Mouse (Mus musculus): Measurements from ENCODE around the gene Hivep2. TPM values are rescaled to one million over a fixed set of nuclear protein-coding genes. Genes with fewer than 3 reads are reported as not detected.

The Hivep2 gene
- total RNA-seq, 1 experiment: 2.3 TPM

DNA sequence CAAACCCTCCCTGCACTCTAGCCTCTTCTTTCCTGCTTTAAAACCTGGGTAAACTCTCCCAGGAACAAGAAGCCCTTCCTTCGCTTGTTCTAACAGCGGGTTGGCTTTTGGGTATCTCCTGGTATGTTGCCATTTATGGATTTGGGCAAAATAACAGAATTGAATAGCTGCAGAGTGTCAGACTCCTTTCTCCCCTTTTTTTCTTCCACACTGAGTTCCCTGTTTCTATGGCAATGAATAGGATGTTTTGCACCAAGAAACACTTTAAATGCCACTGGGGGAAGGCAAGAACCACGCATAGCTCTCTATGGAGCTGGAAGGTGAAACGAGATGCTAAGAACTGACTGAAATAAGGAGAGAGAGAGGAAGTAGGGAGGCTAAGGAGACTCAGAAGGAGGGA, 227.8 kb downstream of the Hivep2 start:
- in situ Hi-C loops (cut with MboI; ENCODE audit: low sequenced_read_pairs in 2 of 2, unreplicated experiment in 2 of 2): no loop called here
- H3K4me1 ChIP-seq (ENCODE audit: control insufficient read depth in 2 of 2, insufficient read depth in 2 of 2, low read length in 2 of 2, poor library complexity in 1 of 2): no peaks in the 10 kb centered on the region
- TF ChIP-seq CHD2 (IDR thresholded peaks at IDR 0.05; ENCODE audit: low read depth, low read length) (no peak), MAFK (IDR thresholded peaks at IDR 0.05; ENCODE audit: insufficient read depth, low read depth, low read length) (no peak), ZNF384 (IDR thresholded peaks at IDR 0.05; ENCODE audit: low read depth, low read length) (no peak), HCFC1 (IDR thresholded peaks at IDR 0.05; ENCODE audit: borderline replicate concordance, insufficient read depth, low read length) (no peak), ZC3H11A (IDR thresholded peaks at IDR 0.05; ENCODE audit: borderline replicate concordance, low read depth, low read length) (no peak)

DNA sequence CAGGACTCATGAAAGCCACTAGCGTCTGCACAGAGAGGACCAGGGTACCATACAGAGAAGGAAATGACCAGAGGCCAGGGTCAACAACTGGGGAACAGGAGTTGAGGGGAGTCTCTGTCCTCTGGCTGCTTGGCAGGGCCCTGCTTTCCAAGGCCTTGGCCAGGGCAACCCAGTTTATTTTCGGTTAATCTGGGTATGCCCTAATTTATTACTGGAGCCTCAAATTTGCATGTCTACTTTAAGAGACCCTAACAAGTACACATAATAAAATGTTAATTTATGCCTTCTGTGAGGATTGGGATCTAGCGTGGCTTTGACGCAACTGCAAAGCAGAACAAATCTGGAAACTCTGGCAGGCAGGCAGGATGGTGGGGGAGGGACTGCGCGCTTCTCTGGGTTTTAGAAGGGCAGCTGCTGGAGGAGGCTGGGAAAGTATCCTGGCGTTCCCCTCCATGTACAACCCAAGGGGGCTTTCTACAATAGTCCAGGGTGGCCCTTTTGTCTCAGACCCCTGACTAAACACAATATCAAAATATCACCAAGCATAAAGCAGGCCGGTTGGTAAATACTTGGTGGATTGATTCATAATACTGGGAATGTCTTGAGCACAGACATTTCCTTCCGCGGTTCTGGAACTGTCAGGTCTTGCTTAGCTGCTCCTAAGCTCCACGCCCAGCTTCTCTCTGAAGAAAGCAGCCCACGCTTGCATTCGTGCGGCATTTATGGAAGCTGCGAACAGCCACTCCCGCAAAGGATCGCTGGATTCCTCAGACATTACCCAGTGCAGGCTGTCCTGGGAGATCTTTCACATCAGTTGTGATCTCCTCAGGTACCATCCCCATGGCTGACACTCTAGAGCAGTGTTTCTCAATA, 230.1 kb downstream of the Hivep2 start:
- Histone ChIP-seq H3K4me1 (ENCODE audit: control insufficient read depth in 2 of 2, insufficient read depth in 2 of 2, low read length in 2 of 2, poor library complexity in 1 of 2) (no peaks in the 10 kb centered on the region), H3K9ac (ENCODE audit: insufficient read depth, low read depth, low read length, poor library complexity, severe bottlenecking) (no peak overlapping the region), H3K36me3 (ENCODE audit: control insufficient read depth, insufficient read depth, low read length, poor library complexity, severe bottlenecking) (no peaks in the 10 kb centered on the region), H3K4me3 (ENCODE audit: insufficient read depth in 1 of 2, low read depth in 1 of 2, low read length in 2 of 2, poor library complexity in 1 of 2, severe bottlenecking in 1 of 2) (no peak overlapping the region), H3K27ac (ENCODE audit: insufficient read depth, low read depth, low read length, poor library complexity, severe bottlenecking) (no peak overlapping the region), H3K9me3 (ENCODE audit: control insufficient read depth, insufficient read depth, low read depth, low read length) (no peaks in the 10 kb centered on the region)
- no peak for TF ChIP-seq MAFK (IDR thresholded peaks at IDR 0.05; ENCODE audit: insufficient read depth, low read depth, low read length)
- TF ChIP-seq ZC3H11A (IDR thresholded peaks at IDR 0.05; ENCODE audit: borderline replicate concordance, low read depth, low read length): no peak
- DNase-seq (ENCODE audit: low read depth, low spot score): no peak
- in situ Hi-C loops (cut with MboI; ENCODE audit: low sequenced_read_pairs in 2 of 2, unreplicated experiment in 2 of 2): no loop called here

More for the DNA sequence above, 227.8 kb downstream of the Hivep2 start:
- no peak for DNase-seq (ENCODE audit: low read depth, low spot score)
- Histone ChIP-seq H3K9me3 (ENCODE audit: control insufficient read depth, insufficient read depth, low read depth, low read length) (no peaks in the 10 kb centered on the region), H3K9ac (ENCODE audit: insufficient read depth, low read depth, low read length, poor library complexity, severe bottlenecking) (no peak overlapping the region), H3K4me3 (ENCODE audit: insufficient read depth in 1 of 2, low read depth in 1 of 2, low read length in 2 of 2, poor library complexity in 1 of 2, severe bottlenecking in 1 of 2) (no peak overlapping the region), H3K27ac (ENCODE audit: insufficient read depth, low read depth, low read length, poor library complexity, severe bottlenecking) (no peak overlapping the region), H3K36me3 (ENCODE audit: control insufficient read depth, insufficient read depth, low read length, poor library complexity, severe bottlenecking) (no peaks in the 10 kb centered on the region)

DNA sequence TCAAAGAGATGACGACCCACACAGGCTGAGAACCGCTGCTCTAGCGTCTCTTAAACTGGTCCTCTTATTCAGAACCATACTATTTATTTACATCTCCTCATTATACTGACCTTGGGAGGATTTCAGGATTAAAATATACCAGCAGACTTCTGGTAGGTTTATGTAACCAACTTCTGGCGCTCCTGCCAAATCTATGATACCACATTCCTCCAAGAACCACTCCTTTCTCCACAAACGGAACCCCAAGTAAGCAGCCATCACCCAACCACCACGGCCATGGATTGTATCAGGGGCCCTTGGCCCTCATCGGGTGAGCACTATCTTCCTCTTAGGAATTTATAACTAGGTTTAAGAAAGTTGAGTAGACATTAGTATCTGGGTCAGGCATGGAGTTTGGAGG, 230.9 kb downstream of the Hivep2 start:
- Histone ChIP-seq H3K4me3 (ENCODE audit: insufficient read depth in 1 of 2, low read depth in 1 of 2, low read length in 2 of 2, poor library complexity in 1 of 2, severe bottlenecking in 1 of 2) (no peak overlapping the region), H3K27ac (ENCODE audit: insufficient read depth, low read depth, low read length, poor library complexity, severe bottlenecking) (no peak overlapping the region), H3K4me1 (ENCODE audit: control insufficient read depth in 2 of 2, insufficient read depth in 2 of 2, low read length in 2 of 2, poor library complexity in 1 of 2) (no peaks in the 10 kb centered on the region), H3K9me3 (ENCODE audit: control insufficient read depth, insufficient read depth, low read depth, low read length) (no peaks in the 10 kb centered on the region), H3K9ac (ENCODE audit: insufficient read depth, low read depth, low read length, poor library complexity, severe bottlenecking) (no peak overlapping the region), H3K36me3 (ENCODE audit: control insufficient read depth, insufficient read depth, low read length, poor library complexity, severe bottlenecking) (no peaks in the 10 kb centered on the region)
- TF ChIP-seq MAFK (IDR thresholded peaks at IDR 0.05; ENCODE audit: insufficient read depth, low read depth, low read length): no peak
- TF ChIP-seq ZC3H11A (IDR thresholded peaks at IDR 0.05; ENCODE audit: borderline replicate concordance, low read depth, low read length): no peak
- no peak for TF ChIP-seq ZNF384 (IDR thresholded peaks at IDR 0.05; ENCODE audit: low read depth, low read length)
- no peak for TF ChIP-seq CHD2 (IDR thresholded peaks at IDR 0.05; ENCODE audit: low read depth, low read length)
- no peak for TF ChIP-seq HCFC1 (IDR thresholded peaks at IDR 0.05; ENCODE audit: borderline replicate concordance, insufficient read depth, low read length)
- no peak for DNase-seq (ENCODE audit: low read depth, low spot score)
- in situ Hi-C loops (cut with MboI; ENCODE audit: low sequenced_read_pairs in 2 of 2, unreplicated experiment in 2 of 2): no loop called here

DNA sequence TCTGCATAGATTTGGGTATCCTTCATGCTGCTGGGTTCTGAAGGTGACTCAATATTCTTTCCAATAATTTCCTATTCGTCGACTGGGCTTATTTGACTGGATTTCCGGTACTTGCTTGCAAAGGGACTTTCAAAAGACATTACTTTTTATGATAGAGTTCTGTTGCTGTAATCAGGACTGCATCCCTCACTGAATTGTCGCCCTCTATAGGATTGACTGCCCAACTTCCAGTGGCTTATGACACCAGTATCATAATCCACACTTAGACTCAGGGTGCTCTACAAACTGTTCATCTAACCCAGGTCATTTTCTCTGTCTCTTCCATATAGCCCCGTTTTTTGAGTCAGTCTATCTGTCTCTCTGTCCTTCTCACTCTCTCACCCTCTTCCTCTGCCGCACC, 231.4 kb downstream of the Hivep2 start:
- Histone ChIP-seq H3K9ac (ENCODE audit: insufficient read depth, low read depth, low read length, poor library complexity, severe bottlenecking) (no peak overlapping the region), H3K4me1 (ENCODE audit: control insufficient read depth in 2 of 2, insufficient read depth in 2 of 2, low read length in 2 of 2, poor library complexity in 1 of 2) (no peaks in the 10 kb centered on the region), H3K9me3 (ENCODE audit: control insufficient read depth, insufficient read depth, low read depth, low read length) (no peaks in the 10 kb centered on the region), H3K36me3 (ENCODE audit: control insufficient read depth, insufficient read depth, low read length, poor library complexity, severe bottlenecking) (no peaks in the 10 kb centered on the region), H3K4me3 (ENCODE audit: insufficient read depth in 1 of 2, low read depth in 1 of 2, low read length in 2 of 2, poor library complexity in 1 of 2, severe bottlenecking in 1 of 2) (no peak overlapping the region), H3K27ac (ENCODE audit: insufficient read depth, low read depth, low read length, poor library complexity, severe bottlenecking) (no peak overlapping the region)
- no peak for DNase-seq (ENCODE audit: low read depth, low spot score)
- TF ChIP-seq MAFK (IDR thresholded peaks at IDR 0.05; ENCODE audit: insufficient read depth, low read depth, low read length): no peak
- in situ Hi-C loops (cut with MboI; ENCODE audit: low sequenced_read_pairs in 2 of 2, unreplicated experiment in 2 of 2): no loop called here

DNA sequence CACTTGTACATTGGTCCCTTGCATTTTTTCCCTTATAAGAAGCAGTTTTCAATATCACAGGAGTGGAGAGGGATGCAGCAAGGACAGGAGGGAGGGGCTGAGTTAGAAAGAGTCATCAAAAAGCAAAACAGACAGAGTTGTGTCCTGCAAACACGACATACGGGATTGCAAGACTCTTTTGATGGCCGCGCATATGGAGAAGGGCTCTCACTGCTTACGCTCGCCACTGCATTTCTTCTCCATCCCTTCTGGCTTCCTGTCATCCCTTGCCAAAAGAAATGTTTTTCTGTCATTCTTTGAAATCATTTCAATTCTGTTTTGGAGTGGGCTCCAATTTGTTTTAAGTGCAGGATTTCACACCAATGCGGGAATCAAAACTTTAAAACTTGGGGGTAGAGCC, 233.5 kb downstream of the Hivep2 start:
- H3K4me1 ChIP-seq (ENCODE audit: control insufficient read depth in 2 of 2, insufficient read depth in 2 of 2, low read length in 2 of 2, poor library complexity in 1 of 2): no peaks in the 10 kb centered on the region
- H3K4me3 ChIP-seq (ENCODE audit: insufficient read depth in 1 of 2, low read depth in 1 of 2, low read length in 2 of 2, poor library complexity in 1 of 2, severe bottlenecking in 1 of 2): no peak overlapping the region
- no peak overlapping the region for H3K9ac ChIP-seq (ENCODE audit: insufficient read depth, low read depth, low read length, poor library complexity, severe bottlenecking)
- TF ChIP-seq ZNF384 (IDR thresholded peaks at IDR 0.05; ENCODE audit: low read depth, low read length) (no peak), HCFC1 (IDR thresholded peaks at IDR 0.05; ENCODE audit: borderline replicate concordance, insufficient read depth, low read length) (no peak), CHD2 (IDR thresholded peaks at IDR 0.05; ENCODE audit: low read depth, low read length) (no peak), ZC3H11A (IDR thresholded peaks at IDR 0.05; ENCODE audit: borderline replicate concordance, low read depth, low read length) (no peak)
- no peak for DNase-seq (ENCODE audit: low read depth, low spot score)
- H3K27ac ChIP-seq (ENCODE audit: insufficient read depth, low read depth, low read length, poor library complexity, severe bottlenecking): no peak overlapping the region
- no peaks in the 10 kb centered on the region for H3K36me3 ChIP-seq (ENCODE audit: control insufficient read depth, insufficient read depth, low read length, poor library complexity, severe bottlenecking)
- in situ Hi-C loops (cut with MboI; ENCODE audit: low sequenced_read_pairs in 2 of 2, unreplicated experiment in 2 of 2): no loop called here
- no peaks in the 10 kb centered on the region for H3K9me3 ChIP-seq (ENCODE audit: control insufficient read depth, insufficient read depth, low read depth, low read length)

Data from ES-E14 (cell line).